18 mouse cellular contexts compared by ENCODE assay signal in the genomic region with DNA sequence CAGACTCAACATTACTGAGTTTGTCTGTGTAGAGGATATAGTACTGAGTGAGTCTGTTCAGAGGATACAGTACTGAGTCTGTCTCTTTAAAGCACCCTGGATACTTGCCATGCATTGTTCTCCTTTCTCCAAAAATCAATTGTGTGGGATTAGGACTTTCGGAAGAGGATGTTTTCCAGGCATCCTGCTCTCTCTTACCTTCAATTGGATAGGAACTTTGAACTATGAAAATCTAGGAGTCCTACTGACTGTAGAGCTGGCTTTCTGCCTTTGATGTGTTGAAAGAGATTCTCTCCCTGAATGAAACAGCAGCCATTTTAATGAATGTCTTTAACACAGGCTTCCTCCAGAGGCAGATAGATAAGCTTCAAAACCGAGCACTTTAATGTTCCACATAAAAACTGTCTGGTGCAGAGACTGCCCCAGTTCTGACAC. TPM values are rescaled to one million over a fixed set of nuclear protein-coding genes. Genes with fewer than 3 reads are reported as not detected.
DNase-seq lines count a peak whose midpoint lies in the region; ATAC-seq and TF ChIP-seq lines count a peak whose summit lies in the region.
"Had no signal": no experiment of that assay in that cellular context is flagged by ENCODE, and none has a peak within 500 bp of the region (broad histone marks: within the 10 kb centered on the region; RNA-seq: fewer than 3 reads in every experiment).

No protein-coding gene starts in this region.

- H3K4me3 ChIP-seq in kidney, adult 2 months (ENCODE audit: insufficient read depth, low read depth, low read length) = no peak overlapping the region
- no peak overlapping the region for H3K4me3 ChIP-seq in heart, embryonic 16.5 days (ENCODE audit: low read length)
- H3K4me3 ChIP-seq: embryonic facial prominence, embryonic 15.5 days; liver, embryonic 15.5 days had no signal

- no peak overlapping the region for H3K4me2 ChIP-seq in heart, embryonic 16.5 days (ENCODE audit: low read depth, low read length)
- H3K4me2 ChIP-seq: embryonic facial prominence, embryonic 15.5 days; liver, embryonic 15.5 days had no signal

- TF ChIP-seq POLR2A in kidney, adult 2 months (IDR thresholded peaks at IDR 0.05; ENCODE audit: low read depth, low read length) = no peak

- 0 out of 2 replicates have a peak, but pooled peaks have one; percentile 37 for ATAC-seq in heart, embryonic 16.5 days (replicated peaks; ENCODE audit: extremely low read depth, insufficient read depth, low FRiP score)
- ATAC-seq: hindbrain, postnatal 0 days had no signal

- no peaks in the 10 kb centered on the region for H3K4me1 ChIP-seq in kidney, adult 2 months (ENCODE audit: control insufficient read depth, insufficient read depth, low read length)
- H3K4me1 ChIP-seq in heart, embryonic 16.5 days (ENCODE audit: control insufficient read depth, insufficient read depth, low read length) = peaks cover 10% of the 10 kb centered on the region
- H3K4me1 ChIP-seq: liver, embryonic 15.5 days had no signal

- no peak overlapping the region for H3K27ac ChIP-seq in kidney, adult 2 months (ENCODE audit: insufficient read depth, low read depth, low read length)
- H3K27ac ChIP-seq in heart, embryonic 16.5 days (ENCODE audit: low read length) = peak overlapping the region; percentile 52; the same call in 1 of the 2 replicates
- H3K27ac ChIP-seq: embryonic facial prominence, embryonic 15.5 days; hindbrain, postnatal 0 days; liver, embryonic 15.5 days had no signal

- DNase-seq in adrenal gland, postnatal 10 days = peak; percentile 17
- no peak for DNase-seq in adrenal gland, adult 18-20 months (ENCODE audit: low spot score in 2 of 2)
- peak; percentile 46 for DNase-seq in kidney, adult 2 months
- no peak for DNase-seq in kidney, adult 11 months
- peak; percentile 54 for DNase-seq in 3T3-L1 (ENCODE audit: low read depth, low spot score)
- DNase-seq in c-Kit-positive CD71-positive TER-119-positive erythroid progenitor cells, embryonic 14.5 days (ENCODE audit: low spot score) = no peak
- no peak for DNase-seq in thymus, postnatal 14 days
- DNase-seq: adrenal gland, postnatal 25 days; cerebellum, postnatal 14 days had no signal

- no peaks in the 10 kb centered on the region for H3K36me3 ChIP-seq in kidney, adult 2 months (ENCODE audit: control insufficient read depth, insufficient read depth, low read length)
- H3K36me3 ChIP-seq in heart, embryonic 16.5 days (ENCODE audit: control insufficient read depth, insufficient read depth) = no peaks in the 10 kb centered on the region
- H3K36me3 ChIP-seq: embryonic facial prominence, embryonic 15.5 days; G1E; liver, embryonic 15.5 days had no signal

- TF ChIP-seq CTCF in kidney, adult 2 months (conservative IDR thresholded peaks at IDR 0.05; ENCODE audit: insufficient read depth, insufficient read length, low read depth, low read length) = no peak

- WGBS in kidney, adult 2 months = 47% methylated on average over 2 of the region's 2 CpGs
- 24% methylated on average over 2 of the region's 2 CpGs for WGBS in heart, embryonic 16.5 days

- no peaks in the 10 kb centered on the region for H3K27me3 ChIP-seq in kidney, adult 2 months (replicated peaks; ENCODE audit: control insufficient read depth, insufficient read depth, low read length)
- H3K27me3 ChIP-seq in heart, embryonic 16.5 days (ENCODE audit: control insufficient read depth, insufficient read depth, low read length) = no peaks in the 10 kb centered on the region
- H3K27me3 ChIP-seq: embryonic facial prominence, embryonic 15.5 days; liver, embryonic 15.5 days had no signal

- no peaks in the 10 kb centered on the region for H3K9me3 ChIP-seq in heart, embryonic 16.5 days (replicated peaks; ENCODE audit: control insufficient read depth, low read length)
- H3K9me3 ChIP-seq: embryonic facial prominence, embryonic 15.5 days; G1E; liver, embryonic 15.5 days had no signal

- no peak overlapping the region for H3K9ac ChIP-seq in heart, embryonic 16.5 days (ENCODE audit: low read length)
- H3K9ac ChIP-seq: embryonic facial prominence, embryonic 15.5 days; liver, embryonic 15.5 days had no signal

RNA-seq across cellular contexts. Expression of a gene that starts 1.9 kb away (rescaled TPM):
- total RNA-seq in adrenal gland, postnatal 10 days (2021) = not detected
- not detected for total RNA-seq in adrenal gland, adult 18-20 months (2021)
- not detected in 2 replicates for polyA plus RNA-seq in kidney, adult 2 months (2012; rRNA removed)
- polyA plus RNA-seq in heart, embryonic 16.5 days (2015; fragmentation: Nextera tagmentation; extraction: Ambion mirVana) = not detected in 2 replicates
- total RNA-seq: adrenal gland, postnatal 25 days; G1E; gastrocnemius, adult 18-20 months; hindbrain, postnatal 0 days; layer of hippocampus, adult 18-20 months; left cerebral cortex, postnatal 25 days had no signal
- polyA plus RNA-seq: embryonic facial prominence, embryonic 15.5 days; G1E; hindbrain, postnatal 0 days; liver, embryonic 15.5 days; small intestine, adult 2 months had no signal

RNA-seq across cellular contexts. Expression of a gene that starts 52.0 kb away (rescaled TPM):
- total RNA-seq in adrenal gland, postnatal 10 days (2021) = not detected
- not detected for total RNA-seq in adrenal gland, adult 18-20 months (2021)
- polyA plus RNA-seq in kidney, adult 2 months (2012; rRNA removed) = not detected in 2 replicates
- polyA plus RNA-seq in heart, embryonic 16.5 days (2015; fragmentation: Nextera tagmentation; extraction: Ambion mirVana) = 0.06 TPM in 1 of 2 replicates, not detected in the other
- total RNA-seq: adrenal gland, postnatal 25 days; gastrocnemius, adult 18-20 months; hindbrain, postnatal 0 days; layer of hippocampus, adult 18-20 months; left cerebral cortex, postnatal 25 days had no signal
- polyA plus RNA-seq: G1E; hindbrain, postnatal 0 days; liver, embryonic 15.5 days; small intestine, adult 2 months had no signal

RNA-seq across cellular contexts. Expression of a gene that starts 58.5 kb away (rescaled TPM):
- total RNA-seq in adrenal gland, postnatal 10 days (2021) = not detected
- not detected for total RNA-seq in adrenal gland, adult 18-20 months (2021)
- polyA plus RNA-seq in kidney, adult 2 months (2012; rRNA removed) = not detected in 2 replicates
- polyA plus RNA-seq in heart, embryonic 16.5 days (2015; fragmentation: Nextera tagmentation; extraction: Ambion mirVana) = 0.14 and 0.18 TPM in 2 replicates
- total RNA-seq: adrenal gland, postnatal 25 days; G1E; gastrocnemius, adult 18-20 months; hindbrain, postnatal 0 days; layer of hippocampus, adult 18-20 months; left cerebral cortex, postnatal 25 days had no signal
- polyA plus RNA-seq: embryonic facial prominence, embryonic 15.5 days; G1E; hindbrain, postnatal 0 days; liver, embryonic 15.5 days; small intestine, adult 2 months had no signal

Comparison
In these comparisons a context has a peak if more than half of its experiments do, and no peak if none do; other contexts are left out.
1. DNase-seq: peak in adrenal gland, postnatal 10 days (single experiment), kidney, adult 2 months (single experiment) and 3T3-L1 (single experiment); none in adrenal gland, adult 18-20 months (0 of 2), kidney, adult 11 months (single experiment), c-Kit-positive CD71-positive TER-119-positive erythroid progenitor cells, embryonic 14.5 days (single experiment) and thymus, postnatal 14 days (single experiment).